Mouse (Mus musculus) frontal cortex, adult 2 months (tissue): ENCODE results near the gene AI661453. TPM values are rescaled to one million over a fixed set of nuclear protein-coding genes. Genes with fewer than 3 reads are reported as not detected.
"Not testable (repeated sequence)": the region's sequence is repeated elsewhere in the genome, so short reads cannot be mapped to it uniquely, and the experiment has no call there.

ENCODE experiments used
- DNase-seq, 2 experiments: peaks; one replicate each; pipeline ENCODE4 v3.0.0; 2022; ENCODE audit warnings: low spot score in 1 of 2; ENCODE audit errors: extremely low spot score in 1 of 2
- polyA plus RNA-seq: library from polyadenylated mRNA; depleted of rRNA; stranded (reverse); fragments of >200 nt; gene quantifications from 2 replicates; pipeline ENCODE4 v1.2.3, GENCODE M21; 2012; rRNA removed

AI661453 gene
- polyA plus RNA-seq, result 0.23 and 0.24 TPM in 2 replicates

GRCm38 (mm10) chr17:47436156-47436906 lies at the start of gene AI661453:
Gene AI661453, plus strand, starts transcription at chr17:47436615.
- no peak for DNase-seq

- peak in 1 of 2 experiments; percentile 50 for DNase-seq
Observed at GRCm38 (mm10) chr17:47386649-47387048, 49.8 kb upstream of the AI661453 start.

GRCm38 (mm10) chr17:47394223-47394869 lies 42.1 kb upstream of the AI661453 start:
- DNase-seq, result no peak

- no peak for DNase-seq
Observed at GRCm38 (mm10) chr17:47395376-47395913, 41.0 kb upstream of the AI661453 start.

- DNase-seq, result no peak
Observed at GRCm38 (mm10) chr17:47399091-47399490, 37.3 kb upstream of the AI661453 start.

- DNase-seq, result no peak
Observed at GRCm38 (mm10) chr17:47400451-47400850, 36.0 kb upstream of the AI661453 start, which contains the start of gene Guca1a. Gene Guca1a, minus strand, starts transcription at chr17:47400584.

- no peak for DNase-seq
Observed at GRCm38 (mm10) chr17:47407717-47408557, 28.5 kb upstream of the AI661453 start.

GRCm38 (mm10) chr17:47408558-47408898 lies 27.9 kb upstream of the AI661453 start:
- peak in 1 of 2 experiments; percentile 66 for DNase-seq

GRCm38 (mm10) chr17:47409897-47410861 lies 26.2 kb upstream of the AI661453 start:
- not testable (repeated sequence) for DNase-seq

GRCm38 (mm10) chr17:47420195-47420594 lies 16.2 kb upstream of the AI661453 start:
- DNase-seq, result no peak

- DNase-seq, result no peak
Observed at GRCm38 (mm10) chr17:47421566-47421965, 14.8 kb upstream of the AI661453 start.

GRCm38 (mm10) chr17:47422616-47423015 lies 13.8 kb upstream of the AI661453 start:
- not testable (repeated sequence) for DNase-seq

- DNase-seq, result no peak
Observed at GRCm38 (mm10) chr17:47424186-47424585, 12.2 kb upstream of the AI661453 start.

GRCm38 (mm10) chr17:47427316-47427715 lies 9.1 kb upstream of the AI661453 start:
- no peak for DNase-seq

GRCm38 (mm10) chr17:47428831-47429304 lies 7.5 kb upstream of the AI661453 start:
- DNase-seq, result no peak

GRCm38 (mm10) chr17:47430815-47431214 lies 5.6 kb upstream of the AI661453 start:
- no peak for DNase-seq

GRCm38 (mm10) chr17:47436907-47437547 lies 612 bp downstream of the AI661453 start, which contains the start of gene 1700001C19Rik:
Gene 1700001C19Rik, minus strand, starts transcription at chr17:47437376.
- no peak for DNase-seq

GRCm38 (mm10) chr17:47438611-47439010 lies 2.2 kb downstream of the AI661453 start:
- no peak for DNase-seq
